Mouse (Mus musculus) cerebral cortex, adult 2 months (tissue): Measurements from ENCODE around the gene Irx6.

Experiments used
- whole genome bisulfite sequencing: fragments of 180-500 bp; shearing (Covaris S2); methylation state at CpG from one replicate; pipeline ENCODE4 v1.1.7; 2018; 5-methylcytosine and 5-hydroxymethylcytosine counted together

Irx6 gene

GRCm38 (mm10) chr8:92674244-92675128, at the start of gene Irx6:
Irx6 (plus strand) TSS chr8:92674288.
- WGBS = 2% methylated on average over 62 of the region's 62 CpGs

- 53% methylated on average over 14 of the region's 14 CpGs for WGBS
Measured at GRCm38 (mm10) chr8:92628711-92629650, 45.1 kb upstream of the Irx6 start.

DNA sequence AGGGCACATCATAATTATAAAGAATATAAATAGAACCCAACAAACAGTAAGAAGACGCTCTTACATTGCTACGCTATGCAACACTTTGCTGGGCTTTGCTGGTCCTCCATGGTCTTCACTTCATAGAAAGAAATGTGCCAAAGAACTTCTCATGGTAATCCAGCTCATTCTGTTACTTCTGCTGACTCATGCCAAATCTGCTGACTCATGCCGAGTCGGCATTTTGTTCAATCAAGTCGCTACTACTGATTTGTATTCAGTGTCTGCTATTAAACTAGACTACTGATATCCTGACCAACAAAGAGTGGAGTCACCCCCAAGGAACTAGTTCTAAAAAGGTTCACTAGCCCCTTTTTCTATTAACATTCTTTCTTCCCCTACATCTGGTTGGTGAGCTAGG, 40.9 kb upstream of the Irx6 start:
- WGBS = 95% methylated on average over 5 of the region's 5 CpGs

- WGBS = 87% methylated on average over 8 of the region's 8 CpGs
Measured at GRCm38 (mm10) chr8:92640820-92641219, 33.3 kb upstream of the Irx6 start.

DNA sequence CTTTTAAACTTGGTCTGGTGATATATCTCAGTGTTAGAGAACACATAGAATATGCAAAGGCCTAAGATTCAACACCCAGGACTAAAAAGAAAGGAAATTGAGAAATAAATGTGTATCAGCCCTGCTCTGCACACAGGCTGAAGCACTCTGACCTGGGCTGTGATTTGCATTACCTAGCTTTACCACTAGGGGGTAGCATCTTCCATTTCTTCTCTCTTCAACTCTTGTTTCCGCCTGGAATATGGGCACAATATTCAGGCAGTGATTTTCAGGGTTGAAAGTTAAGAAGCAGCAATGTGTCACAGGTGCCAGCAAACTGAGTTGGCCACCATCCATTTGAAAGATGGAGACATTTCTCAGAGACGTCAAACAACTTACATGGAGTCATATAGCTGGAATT, 27.5 kb upstream of the Irx6 start:
- WGBS = 69% methylated on average over 2 of the region's 2 CpGs

DNA sequence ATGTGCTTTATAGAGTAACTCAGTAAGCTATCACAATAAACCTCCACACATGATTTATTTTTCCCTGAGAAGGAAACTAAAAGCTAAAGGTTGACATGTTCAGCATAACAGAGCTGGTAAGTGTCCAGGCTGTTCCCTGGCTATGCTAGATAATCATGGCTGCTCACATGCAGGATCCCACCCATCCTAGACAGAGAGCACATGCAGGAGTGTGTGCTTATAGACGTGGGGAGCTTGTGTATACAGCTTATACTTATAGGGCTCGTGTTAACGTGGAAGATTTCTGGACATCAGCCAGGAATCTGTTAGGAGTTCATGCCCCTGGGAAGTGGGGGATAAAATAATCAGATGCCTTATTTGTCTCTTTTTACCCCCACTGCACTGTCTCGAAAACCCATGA, 9.9 kb upstream of the Irx6 start:
- 60% methylated on average over 4 of the region's 4 CpGs for WGBS

DNA sequence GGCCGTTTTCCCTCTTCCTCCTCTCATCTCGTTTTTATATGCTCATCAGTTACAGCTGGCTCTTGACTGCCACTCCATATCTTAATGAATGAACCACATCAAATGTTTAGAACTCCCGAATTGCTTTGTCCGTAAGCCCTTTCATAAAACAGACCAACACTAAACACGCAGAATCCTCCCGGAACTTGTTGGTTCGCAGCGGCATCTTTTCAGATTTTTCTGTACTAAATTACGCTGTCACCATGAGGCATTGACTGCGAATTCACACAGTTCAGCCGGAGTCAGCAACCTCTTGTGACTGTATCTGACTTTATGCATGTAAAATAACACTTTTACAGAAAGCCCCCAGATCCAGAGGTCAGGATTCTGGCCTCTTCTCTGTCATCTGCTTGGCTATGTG, 3.9 kb upstream of the Irx6 start:
- WGBS = 49% methylated on average over 11 of the region's 11 CpGs

GRCm38 (mm10) chr8:92670656-92671195, 3.4 kb upstream of the Irx6 start:
- WGBS = 37% methylated on average over 12 of the region's 12 CpGs

GRCm38 (mm10) chr8:92671892-92672291, 2.2 kb upstream of the Irx6 start:
- 82% methylated on average over 4 of the region's 4 CpGs for WGBS

DNA sequence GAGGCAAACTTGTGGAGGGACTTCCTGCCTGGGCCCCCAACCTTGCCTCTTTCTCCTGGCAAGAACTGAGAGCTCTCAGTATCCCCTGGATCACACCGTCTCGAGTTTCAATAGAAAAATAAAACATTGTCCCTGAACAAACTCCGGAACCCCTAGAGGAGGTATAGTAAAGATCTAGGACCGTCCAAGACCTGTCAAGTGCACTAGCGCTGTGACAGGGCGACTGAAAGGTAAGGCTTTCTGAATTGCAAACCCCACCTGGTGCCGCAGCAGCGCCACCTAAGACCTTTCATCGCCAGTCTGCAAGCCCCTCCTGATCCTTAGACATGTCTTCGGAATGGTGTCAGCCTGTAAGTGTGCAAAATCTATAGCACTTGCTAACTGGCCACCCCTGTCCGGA, 987 bp upstream of the Irx6 start:
- 18% methylated on average over 11 of the region's 11 CpGs for WGBS

GRCm38 (mm10) chr8:92673555-92674243, 389 bp upstream of the Irx6 start:
- 1% methylated on average over 30 of the region's 30 CpGs for WGBS

DNA sequence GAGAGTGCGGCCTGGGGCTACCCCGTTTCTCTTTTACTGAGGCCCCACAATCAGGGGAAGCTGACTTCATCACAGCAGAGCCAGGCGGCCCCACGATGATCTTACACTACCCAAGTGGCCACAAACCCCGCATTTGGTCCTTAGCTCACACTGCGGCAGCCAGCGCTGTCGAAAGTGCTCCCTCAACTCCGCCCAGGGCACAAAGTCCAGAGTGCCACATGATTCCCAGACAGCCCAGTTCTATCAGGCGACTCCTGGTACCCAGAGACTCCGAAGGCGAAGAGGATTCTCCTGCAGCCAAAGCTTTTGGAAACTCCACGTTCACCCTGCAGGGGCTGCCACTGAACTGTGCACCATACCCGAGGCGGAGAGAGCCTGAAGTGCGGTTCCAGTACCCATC, 4.3 kb downstream of the Irx6 start:
- 18% methylated on average over 16 of the region's 16 CpGs for WGBS

DNA sequence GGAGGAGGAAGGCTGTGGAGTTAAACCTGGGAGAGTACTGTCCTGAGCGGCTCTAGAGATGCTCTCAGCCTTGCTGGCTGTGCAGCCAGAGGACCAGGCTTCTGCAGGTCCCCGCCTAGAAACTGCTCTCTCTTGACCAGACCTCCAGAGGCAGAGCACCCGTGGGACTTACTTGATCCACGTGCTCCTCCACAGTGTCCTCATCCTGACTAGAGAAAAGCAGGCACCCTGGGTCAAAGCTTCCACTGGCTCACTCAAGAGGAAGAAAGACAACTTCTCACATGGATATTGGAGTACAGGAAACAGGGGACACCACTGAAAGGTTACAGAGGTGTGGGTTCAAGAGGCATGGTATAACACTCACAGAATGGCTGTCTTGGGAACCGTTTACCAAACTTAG, 23.3 kb downstream of the Irx6 start:
- WGBS = 91% methylated on average over 5 of the region's 5 CpGs

DNA sequence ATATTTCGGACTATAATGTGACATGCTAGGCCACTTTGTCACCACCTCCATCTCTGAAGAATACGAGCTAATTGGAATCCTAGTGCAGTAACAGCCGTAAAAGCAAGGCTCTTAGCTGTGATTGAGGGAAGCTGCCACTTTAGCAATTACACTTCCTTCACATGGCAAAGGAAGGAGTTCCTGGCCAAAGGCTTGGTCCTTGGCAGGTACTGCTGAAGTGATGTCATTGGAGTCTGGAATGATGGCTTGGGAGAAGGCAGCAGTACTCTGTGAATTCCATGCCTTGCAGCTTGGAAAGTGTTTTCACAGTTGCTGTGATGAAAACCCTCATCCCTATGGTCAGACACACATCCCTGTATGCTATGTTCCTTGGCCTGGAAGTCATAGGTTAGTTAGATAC, 24.3 kb downstream of the Irx6 start:
- WGBS = 75% methylated on average over 3 of the region's 3 CpGs

DNA sequence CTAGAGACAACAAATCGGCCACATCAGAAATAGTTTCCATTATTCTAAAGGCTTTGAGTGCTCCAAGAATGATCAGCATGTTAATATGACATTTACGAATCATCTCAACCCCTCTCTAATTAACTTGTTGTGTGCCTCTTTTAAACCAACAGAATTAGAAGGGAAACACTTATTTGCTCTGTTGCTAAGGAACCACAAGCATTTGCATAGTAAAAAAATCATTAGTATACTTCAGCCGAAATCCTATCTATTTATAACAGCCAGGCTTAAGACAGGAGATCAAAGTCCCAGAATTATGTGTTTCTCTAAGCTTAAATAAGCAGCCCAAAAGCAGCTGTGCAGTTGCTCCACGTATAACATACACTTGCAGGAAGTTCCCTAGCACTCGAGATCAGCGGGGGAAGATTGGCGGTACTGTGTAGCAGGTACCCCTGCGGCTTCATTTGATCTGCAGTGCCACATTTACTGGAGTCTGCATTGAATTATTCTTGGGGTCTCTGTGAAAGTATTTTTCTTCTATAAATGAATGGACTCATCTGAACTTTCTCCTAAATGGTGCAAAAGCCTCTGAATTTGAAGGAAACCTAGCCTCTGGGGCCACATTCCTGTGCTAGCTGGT, 25.9 kb downstream of the Irx6 start:
- WGBS = 34% methylated on average over 8 of the region's 8 CpGs

- 70% methylated on average over 3 of the region's 3 CpGs for WGBS
Measured at GRCm38 (mm10) chr8:92703375-92703774, 29.3 kb downstream of the Irx6 start.

GRCm38 (mm10) chr8:92706311-92706710, 32.2 kb downstream of the Irx6 start:
- WGBS = 37% methylated on average over 2 of the region's 2 CpGs

- 89% methylated on average over 1 of the region's 1 CpGs for WGBS
Measured at GRCm38 (mm10) chr8:92713286-92713685, 39.2 kb downstream of the Irx6 start.

DNA sequence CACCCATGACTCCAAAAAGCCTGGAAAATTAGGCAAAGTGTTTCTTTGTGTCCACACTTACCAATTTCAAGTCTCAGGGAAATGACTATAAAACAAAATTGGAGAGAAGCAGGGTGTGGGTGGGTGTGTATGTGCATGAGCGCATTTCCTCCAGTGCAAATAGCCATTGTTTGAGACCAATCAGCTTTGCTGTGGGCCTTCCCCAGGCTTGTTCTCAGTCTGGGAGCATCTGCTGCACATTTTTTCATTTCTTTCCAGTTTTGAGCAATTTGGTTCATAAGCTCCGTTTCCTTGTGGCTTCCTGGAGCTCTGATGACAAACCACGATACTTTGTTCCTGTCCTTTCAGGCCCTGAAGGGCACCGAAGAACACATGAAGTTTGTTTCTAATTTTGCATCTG, 43.3 kb downstream of the Irx6 start:
- 48% methylated on average over 4 of the region's 4 CpGs for WGBS

GRCm38 (mm10) chr8:92718057-92718456, 44.0 kb downstream of the Irx6 start:
- WGBS = 57% methylated on average over 5 of the region's 5 CpGs

GRCm38 (mm10) chr8:92721266-92721935, 47.3 kb downstream of the Irx6 start:
- WGBS = 19% methylated on average over 12 of the region's 12 CpGs
